Mouse (Mus musculus) olfactory bulb, adult 2 months (tissue): ENCODE data around the gene Nhlh1.

ENCODE experiments used
- CTCF ChIP-seq: fragments of 200-500 bp; IDR thresholded peaks from 2 replicates; pipeline ENCODE4 v1.5.1; 2012; ENCODE audit warnings: low read depth, mild to moderate bottlenecking, low read length, moderate library complexity; ENCODE audit not compliant: insufficient read depth
- POLR2A ChIP-seq: fragments of 200-500 bp; IDR thresholded peaks from 2 replicates; pipeline ENCODE4 v1.6.1; 2012; ENCODE audit warnings: mild to moderate bottlenecking, low read depth, low read length, moderate library complexity; ENCODE audit not compliant: insufficient read depth

- TF ChIP-seq POLR2A (no peak), CTCF (no peak)
These were observed 49.0 kb downstream of the Nhlh1 start for GRCm38 (mm10) chr1:172008351-172008750.
